Mouse (Mus musculus): ENCODE measurements at regions not wholly inside any gene's neighbourhood (a gene's known extent, or its start where the extent isn't known, plus 50 kb on each side); places are given as distances from the start of the nearest gene placed in this dataset.

DNA sequence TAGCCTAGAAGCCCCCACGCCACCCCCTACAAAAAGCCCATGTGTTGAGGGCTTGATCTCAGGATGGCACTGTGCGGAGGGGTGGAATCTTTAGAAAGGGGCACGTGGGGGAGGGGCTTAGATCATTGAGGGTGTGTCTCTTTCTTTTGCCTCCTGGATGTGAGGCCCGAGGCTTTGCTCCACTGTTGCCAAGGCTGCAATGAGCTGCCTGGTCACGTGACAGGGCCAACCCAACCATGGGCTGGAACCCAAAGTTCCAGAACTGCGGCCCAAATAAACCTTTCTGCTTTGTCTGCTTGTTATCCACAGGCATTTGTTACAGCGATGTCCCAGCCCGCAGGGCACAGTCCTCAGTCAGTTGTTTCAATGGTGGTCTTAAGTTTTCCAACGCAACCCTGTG lies 96.5 kb upstream of the Ubl3 start:
- TF ChIP-seq ELF1 (IDR thresholded peaks at IDR 0.05; ENCODE audit: low read depth, low read length) (no peak), CTCF (conservative IDR thresholded peaks at IDR 0.05 in 1 of 2, IDR thresholded peaks at IDR 0.05 in 1 of 2; ENCODE audit: low read depth in 2 of 2, low read length in 2 of 2) (no peak), KAT2A (IDR thresholded peaks at IDR 0.05; ENCODE audit: insufficient replicate concordance, low read length) (no peak), TCF12 (IDR thresholded peaks at IDR 0.05; ENCODE audit: low read depth, low read length) (no peak), E2F4 (IDR thresholded peaks at IDR 0.05; ENCODE audit: insufficient replicate concordance, low read depth, low read length) (no peak), ZC3H11A (IDR thresholded peaks at IDR 0.05; ENCODE audit: low read depth, low read length) (no peak), POLR2A (IDR thresholded peaks at IDR 0.05; ENCODE audit: low read depth, low read length) (no peak), HCFC1 (IDR thresholded peaks at IDR 0.05; ENCODE audit: low read depth, low read length) (no peak), PAX5 (IDR thresholded peaks at IDR 0.05; ENCODE audit: low read length) (no peak), JUN (IDR thresholded peaks at IDR 0.05; ENCODE audit: insufficient read depth, low read depth, low read length) (no peak), ETS1 (conservative IDR thresholded peaks at IDR 0.05; ENCODE audit: low read depth, low read length) (no peak), NELFE (IDR thresholded peaks at IDR 0.05; ENCODE audit: low read depth, low read length) (no peak), GABPA (IDR thresholded peaks at IDR 0.05; ENCODE audit: insufficient replicate concordance, low read depth, low read length) (no peak)

All from CH12.LX (cell line).